Mouse (Mus musculus) urinary bladder, postnatal 10 days (tissue): ENCODE results near the gene Pou5f1.

Experiments
- DNase-seq: peaks from one replicate; pipeline ENCODE4 v3.0.0; 2022; ENCODE audit warnings: low spot score

The Pou5f1 gene

DNA sequence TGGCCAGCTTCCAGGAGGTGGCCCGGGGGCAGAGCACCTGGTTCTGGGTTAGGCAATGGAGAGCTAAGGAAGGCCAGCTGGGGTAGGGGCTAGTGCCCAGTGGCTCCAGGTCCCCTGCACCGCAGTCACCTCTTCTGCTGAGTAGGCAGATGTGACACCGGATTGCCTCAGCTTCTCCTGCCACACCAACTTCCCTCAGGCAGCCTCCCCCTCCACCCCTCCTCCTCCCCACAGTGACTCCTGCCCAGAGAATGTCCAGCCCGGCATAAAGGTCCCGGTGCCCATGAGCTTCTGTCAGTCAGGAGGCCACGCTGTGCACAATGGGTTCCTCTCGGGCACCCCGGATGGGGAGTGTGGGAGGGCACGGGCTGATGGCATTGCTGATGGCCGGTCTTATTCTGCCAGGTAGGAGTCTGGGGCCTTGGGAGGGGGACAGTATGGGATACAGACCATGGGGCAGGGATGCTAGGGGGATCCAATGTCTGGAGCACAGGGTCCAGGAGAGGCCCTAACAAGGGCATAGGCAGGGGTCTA, 46.1 kb downstream of the Pou5f1 start, which contains the start of gene Cdsn:
Gene Cdsn, plus strand, starts transcription at position 248 of the 534 bp plus-strand sequence.
- DNase-seq = no peak

DNA sequence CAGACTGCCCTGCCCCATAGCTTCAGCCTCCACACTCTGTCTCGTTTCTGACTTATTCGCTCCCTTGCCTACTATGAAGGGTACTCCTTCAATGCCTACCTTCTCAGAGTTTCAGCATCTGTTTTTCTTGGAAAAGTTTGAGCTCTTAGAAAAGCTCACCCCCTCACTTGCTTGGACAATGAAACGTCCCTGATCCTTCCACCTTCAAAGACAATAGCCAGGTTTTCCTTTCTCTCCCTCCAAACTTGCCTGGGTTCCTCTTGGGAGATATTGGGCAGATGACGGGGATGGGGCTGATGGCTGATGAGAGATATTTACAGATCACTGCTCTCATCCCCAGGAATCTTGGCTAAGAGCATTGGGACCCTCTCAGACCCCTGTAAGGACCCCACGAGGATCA, 48.5 kb downstream of the Pou5f1 start:
- no peak for DNase-seq

DNA sequence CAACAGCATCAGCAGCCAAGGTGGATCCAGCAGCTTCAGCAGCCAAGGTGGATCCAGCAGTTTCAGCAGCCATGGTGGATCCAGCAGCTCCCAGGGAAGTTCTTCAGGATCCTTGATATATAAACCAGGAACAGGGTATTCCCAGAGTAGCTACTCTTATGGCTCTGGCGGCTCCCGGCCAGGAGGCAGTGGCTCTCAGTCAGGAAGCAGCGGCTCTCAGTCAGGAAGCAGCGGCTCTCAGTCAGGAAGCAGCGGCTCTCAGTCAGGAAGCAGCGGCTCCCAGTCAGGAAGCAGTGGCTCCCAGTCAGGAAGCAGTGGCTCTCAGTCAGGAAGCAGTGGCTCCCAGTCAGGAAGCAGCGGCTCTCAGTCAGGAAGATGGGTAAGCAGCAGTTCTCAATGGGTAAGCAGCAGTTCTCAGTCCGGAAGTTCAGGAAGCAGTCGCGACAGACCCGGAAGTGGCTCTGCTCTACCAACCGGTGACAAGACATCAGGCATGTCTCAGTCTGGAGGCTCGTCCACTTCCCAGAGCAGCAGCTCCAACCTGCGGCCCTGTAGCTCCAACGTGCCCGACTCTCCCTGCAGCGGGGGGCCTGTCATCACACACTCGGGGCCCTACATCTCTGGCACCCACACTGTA, 49.1 kb downstream of the Pou5f1 start:
- no peak for DNase-seq

DNA sequence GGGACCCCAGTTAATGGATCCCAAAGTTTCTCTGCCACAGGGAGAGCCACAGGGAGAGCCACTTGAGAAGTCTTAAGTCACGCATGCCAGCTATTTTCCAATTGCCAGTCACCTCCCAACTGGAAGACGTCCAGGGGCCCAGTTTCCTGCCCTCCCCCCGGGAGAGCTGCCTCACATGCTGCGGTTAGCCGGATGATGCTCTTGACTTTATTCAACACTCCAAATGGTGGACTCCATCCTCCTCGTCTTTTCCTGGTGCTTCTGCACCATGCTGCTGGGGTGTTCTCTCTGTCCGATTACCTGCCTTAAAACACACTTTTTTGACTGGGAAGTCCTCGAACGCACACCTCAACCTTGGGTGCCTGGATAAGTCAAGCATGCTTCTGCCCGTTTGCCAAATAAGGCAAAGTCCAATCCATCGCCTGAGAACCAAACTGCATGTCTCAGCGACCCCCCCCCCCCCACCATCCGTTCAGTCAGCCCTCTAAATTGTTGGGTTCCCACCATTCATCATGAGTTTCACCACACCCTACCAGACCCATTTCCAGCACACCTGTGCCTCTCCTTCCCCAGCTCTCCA, 50.5 kb downstream of the Pou5f1 start:
- DNase-seq = no peak

DNA sequence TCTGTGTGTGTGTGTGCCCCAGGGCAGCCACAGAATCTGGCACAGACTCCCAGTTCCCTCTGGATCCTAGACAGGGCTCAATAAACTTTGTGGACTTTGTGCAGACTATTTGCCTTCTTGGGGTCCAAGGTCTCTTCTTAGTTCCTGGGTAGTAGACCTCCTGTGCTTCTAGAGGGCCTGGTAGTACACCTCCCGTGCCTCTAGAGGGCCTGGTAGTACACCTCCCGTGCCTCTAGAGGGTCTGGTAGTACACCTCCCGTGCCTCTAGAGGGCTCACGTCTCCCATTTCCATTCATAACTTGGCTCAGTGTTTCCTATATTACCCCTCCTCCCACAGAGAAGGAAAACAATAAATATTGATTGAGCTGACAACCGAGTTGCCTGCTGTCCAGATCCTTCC, 51.0 kb downstream of the Pou5f1 start:
- no peak for DNase-seq

DNA sequence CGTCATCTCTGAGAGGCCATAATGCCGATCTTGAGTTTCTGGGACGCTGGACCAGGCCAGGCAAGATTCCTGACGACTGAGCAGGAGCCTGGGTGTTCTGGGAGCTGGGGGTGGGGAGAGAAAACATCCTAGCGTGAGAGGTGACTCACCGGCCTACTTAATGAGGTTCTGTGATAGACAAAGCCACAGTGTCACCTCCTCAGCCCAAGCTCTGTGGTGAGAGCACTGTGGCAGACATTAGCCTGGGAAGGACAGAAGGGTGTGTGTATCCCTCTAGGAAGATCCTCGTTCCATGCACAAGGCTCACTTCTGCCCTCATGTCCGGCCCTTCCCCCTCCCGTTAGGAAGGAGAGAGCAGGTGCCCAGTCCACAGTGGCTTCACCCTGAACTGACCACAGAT, 51.5 kb downstream of the Pou5f1 start:
- DNase-seq = no peak

DNA sequence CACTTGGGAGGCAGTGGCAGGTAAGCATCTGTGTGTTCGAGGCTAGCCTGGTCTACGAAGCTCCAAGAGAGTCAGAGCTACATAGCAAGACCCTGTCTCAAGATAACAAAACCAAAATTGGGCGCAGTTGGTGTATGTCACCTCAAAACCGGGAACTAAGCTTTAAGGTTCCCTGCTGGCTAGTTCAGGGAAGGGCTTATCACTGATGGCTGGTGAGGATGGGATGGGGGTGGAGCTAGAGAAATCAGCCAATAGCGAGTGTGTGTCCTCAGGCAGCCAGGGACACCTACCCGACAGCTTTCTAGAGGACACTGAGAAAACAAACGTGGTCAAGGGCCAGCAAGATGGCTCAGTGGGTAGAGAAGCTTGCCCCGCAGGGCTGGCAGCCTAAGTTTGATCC, 52.4 kb downstream of the Pou5f1 start:
- DNase-seq = no peak
